Mouse (Mus musculus): ENCODE measurements at regions not wholly inside any gene's neighbourhood (a gene's known extent, or its start where the extent isn't known, plus 50 kb on each side); places are given as distances from the start of the nearest gene placed in this dataset.
"Not testable (repeated sequence)": the region's sequence is repeated elsewhere in the genome, so short reads cannot be mapped to it uniquely, and the experiment has no call there.

DNA sequence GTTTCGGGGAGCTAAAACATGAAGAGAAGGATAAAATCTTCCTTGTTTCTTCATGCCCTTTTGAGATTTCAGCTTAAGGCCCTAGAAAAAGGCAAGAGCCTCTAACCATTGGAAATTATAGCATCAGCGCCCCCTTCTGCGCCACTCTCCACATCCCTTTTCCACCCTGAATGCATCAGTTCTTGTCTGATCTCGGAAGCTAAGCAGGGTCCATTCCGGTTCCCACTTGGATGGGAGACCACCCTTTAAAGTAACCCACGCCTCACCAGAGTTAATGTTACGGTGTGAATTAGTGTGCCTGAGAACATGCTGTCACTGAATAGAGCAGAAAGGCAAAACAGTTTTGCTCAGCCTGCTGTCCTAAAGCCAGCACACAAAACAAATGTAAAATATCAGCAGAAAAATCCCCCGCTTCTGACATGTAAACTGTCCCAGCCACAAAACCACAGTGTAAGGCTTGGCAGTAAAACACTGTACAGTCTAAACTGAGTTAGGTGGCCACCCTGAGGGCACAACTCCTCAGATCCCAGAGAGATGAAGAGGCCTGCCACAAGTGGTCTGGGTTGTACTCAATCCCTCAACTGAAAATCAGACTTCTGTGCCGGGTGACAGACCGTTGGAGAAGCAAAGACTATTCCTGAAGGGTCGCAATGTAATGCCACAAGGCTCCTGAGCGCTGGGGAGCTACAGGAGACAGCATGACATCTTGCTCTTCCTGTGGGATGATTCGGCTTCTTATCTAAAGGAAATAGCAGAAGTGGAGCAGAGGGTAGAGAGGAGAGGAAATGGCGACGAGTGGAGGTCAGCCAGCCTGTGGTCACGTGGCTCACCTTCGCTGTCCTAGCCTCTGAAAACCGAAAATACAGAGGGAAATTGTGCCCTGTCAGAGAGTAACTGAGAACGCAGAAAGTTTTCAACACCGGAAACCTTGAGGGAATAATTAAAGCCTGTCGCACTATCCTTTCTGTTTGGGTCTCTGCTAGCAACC lies 176.2 kb downstream of the Kctd12 start:
- DNase-seq (ENCODE audit: inconsistent ontology term), result no peak

DNA sequence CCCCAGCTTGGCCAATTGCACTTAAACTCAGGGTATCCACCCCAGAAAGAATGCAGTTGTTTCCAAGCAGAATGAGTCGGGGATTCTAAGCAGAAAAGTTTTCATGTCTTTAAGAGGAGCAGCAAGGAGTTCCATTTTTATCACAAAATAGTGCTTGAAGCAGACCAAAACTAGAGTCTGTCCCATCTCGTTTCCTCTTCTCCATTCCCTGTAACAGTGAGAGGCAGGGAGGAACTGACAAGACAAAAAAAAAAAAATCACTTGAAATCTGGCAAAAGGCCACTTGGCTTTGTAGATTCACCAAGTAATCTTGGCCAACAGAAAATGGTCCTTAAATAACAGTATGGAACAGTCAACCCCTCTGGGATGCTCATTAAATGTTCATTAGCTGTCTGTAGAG lies 186.8 kb downstream of the Kctd12 start:
- DNase-seq (ENCODE audit: inconsistent ontology term), result no peak

DNA sequence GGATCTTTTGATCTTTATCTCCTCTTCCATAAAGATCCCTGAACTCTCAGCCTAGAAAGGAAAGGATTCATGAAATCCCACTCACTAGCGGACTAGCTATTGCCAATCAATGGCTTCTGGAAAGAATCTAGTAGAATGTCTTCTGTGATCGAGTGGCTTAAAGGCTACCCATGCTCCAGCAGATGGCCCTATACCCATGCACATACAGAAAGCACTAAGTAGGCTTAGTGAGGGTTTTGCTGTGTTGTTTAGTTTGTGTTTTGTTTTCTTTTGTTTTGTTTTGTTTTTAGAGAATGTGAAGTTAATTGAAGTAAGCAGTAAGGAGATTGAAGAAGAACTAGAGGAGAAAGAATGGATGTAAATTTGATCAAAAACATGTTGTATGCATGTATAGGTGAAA lies 187.5 kb downstream of the Kctd12 start:
- DNase-seq (ENCODE audit: inconsistent ontology term), result no peak

DNA sequence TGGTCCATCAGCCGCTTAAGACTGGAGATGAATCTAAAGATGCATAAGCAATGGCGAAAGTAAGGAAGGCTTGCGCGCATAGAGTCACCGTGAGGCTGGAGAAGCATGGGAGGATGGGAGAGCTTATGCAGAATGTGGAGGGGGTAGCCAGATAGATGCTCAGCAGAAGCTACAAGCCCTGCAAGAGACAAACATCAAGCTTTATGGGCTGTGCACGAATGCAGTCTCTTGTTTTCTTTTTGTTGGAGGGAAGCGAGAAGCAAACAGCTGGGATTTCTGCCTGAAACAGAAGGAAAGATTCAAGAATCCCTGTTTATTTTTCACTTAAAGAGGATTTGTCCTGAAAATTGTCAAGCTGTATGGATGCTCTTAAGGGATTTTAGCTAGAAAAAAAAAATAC lies 188.7 kb downstream of the Kctd12 start:
- no peak for DNase-seq (ENCODE audit: inconsistent ontology term)

DNA sequence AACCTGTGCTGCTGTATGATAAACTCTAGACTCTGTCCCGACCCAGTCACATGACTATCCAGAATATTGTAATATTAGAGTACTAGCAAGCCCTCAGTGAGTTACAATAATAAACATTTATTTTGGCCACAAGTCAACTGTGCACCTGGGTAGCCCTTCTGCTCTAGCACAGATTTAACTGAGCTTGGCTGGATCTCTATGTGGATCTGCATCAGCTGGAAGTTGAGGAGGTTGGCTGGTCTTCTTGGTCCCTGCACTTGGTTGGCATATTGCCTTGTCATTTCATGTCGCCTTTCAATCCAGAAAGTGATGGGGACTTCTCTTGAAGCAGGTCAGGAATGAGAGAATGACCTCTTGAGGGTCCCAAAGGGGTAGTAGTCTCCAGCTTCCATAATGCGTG lies 191.5 kb downstream of the Kctd12 start:
- no peak for DNase-seq (ENCODE audit: inconsistent ontology term)

DNA sequence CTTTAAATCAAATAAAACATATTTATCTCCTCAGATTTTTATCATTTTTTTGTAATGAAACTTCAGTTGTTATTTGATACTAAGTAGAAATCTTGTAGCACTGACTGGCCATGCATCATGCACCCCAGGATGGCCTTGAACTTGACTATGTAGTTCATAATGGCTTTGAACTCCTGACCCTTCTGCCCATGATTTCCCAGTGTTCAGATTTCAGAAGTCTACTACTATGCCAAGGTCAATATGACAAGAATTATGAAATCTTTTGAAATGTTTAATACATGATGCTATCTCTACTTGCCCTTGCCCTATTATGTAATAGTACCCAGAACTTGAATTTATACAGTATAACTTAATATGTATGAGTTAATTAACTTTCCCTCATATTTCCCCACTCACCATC lies 200.2 kb downstream of the Kctd12 start:
- no peak for DNase-seq (ENCODE audit: inconsistent ontology term)

DNA sequence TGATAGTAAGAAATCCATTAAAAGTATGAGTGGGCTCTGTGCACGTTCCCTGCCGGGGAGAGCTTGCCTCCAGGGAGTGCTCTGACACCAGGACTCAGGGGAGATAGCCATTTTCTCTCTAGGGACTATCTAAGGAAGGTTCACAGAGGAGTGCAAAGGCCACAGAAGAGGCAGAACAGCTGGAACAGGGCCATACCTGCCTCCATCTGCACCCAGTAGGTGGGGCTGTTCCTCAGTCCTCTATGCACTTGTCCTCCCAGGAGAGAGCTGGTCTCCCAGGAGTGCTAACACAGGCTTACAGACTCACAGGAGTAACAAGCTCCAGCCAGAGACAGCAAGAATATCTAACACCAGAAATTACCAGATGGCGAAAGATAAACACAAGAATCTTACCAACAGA lies 212.7 kb downstream of the Kctd12 start:
- no peak for DNase-seq (ENCODE audit: inconsistent ontology term)

DNA sequence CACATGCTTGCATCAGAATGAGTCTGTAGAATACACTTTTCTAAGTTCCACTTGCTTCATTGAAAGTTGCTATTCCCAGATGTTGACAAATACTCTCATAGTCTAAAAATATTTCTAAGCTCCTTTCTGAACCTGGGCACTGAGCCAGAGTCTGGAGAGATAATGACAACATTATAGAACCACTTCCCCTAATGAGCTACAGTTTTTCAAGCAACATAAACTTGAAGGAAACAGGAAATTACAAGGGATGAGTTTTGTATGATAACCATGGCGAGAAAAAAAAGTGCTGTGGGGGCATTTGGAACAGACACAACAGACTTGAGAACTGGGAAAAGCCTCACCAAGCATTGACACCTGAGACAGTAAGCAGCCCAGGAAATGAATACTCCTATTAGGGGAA lies 233.8 kb downstream of the Kctd12 start:
- no peak for DNase-seq (ENCODE audit: inconsistent ontology term)

DNA sequence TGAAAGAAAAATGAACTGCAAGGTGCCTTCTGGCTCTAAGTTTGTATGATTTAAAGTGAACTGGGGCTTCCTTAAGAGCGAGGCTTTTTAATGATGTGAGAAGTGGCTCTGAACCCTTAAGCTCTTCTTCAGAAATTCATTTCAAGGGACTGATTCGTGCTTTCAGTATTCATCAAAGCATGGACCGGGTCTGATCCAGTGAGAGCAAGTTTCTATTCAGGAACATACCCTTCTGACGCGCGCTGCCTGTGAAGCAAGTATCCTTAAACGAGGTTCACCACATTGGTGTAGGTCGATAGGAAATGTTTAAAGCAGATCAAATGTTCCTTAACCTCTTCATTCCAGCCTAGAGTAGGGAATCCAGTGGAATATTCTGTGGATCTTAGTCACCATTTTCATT lies 240.1 kb downstream of the Kctd12 start:
- no peak for DNase-seq (ENCODE audit: inconsistent ontology term)

DNA sequence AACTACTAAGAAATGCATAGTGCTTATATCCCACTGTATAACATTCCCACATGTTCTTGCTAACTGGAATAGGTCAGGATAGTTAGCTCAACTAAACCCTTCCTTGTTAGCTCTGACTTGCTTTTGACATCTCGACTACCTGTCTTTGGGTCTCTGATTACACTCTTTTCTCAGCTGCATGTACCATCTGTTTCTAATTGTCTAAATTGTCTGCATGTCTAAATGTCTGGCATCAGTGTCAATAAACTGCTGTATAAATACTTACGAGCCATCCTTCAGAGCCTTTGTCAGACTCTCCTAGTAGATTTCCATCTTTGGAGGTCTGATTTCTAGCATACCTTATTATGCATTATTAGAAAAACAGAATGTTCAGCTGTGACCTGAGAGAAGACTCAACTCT lies 245.8 kb downstream of the Kctd12 start:
- DNase-seq (ENCODE audit: inconsistent ontology term), result no peak

DNA sequence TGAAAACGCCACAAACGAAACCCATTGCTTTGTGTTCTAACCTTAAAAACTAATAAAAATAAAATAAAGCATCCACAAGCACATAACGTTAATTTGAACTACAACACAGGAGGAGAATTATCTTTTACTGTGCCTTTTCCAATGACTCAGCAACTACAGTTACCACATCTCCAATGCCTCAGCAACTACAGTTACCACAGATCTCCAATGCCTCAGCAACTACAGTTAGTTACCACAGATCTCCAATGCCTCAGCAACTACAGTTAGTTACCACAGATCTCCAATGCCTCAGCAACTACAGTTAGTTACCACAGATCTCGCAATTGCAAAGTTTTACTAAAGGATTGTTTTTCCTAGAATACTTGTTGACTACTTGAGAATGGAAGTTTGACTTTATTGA lies 248.7 kb downstream of the Kctd12 start:
- DNase-seq (ENCODE audit: inconsistent ontology term), result not testable (repeated sequence)

DNA sequence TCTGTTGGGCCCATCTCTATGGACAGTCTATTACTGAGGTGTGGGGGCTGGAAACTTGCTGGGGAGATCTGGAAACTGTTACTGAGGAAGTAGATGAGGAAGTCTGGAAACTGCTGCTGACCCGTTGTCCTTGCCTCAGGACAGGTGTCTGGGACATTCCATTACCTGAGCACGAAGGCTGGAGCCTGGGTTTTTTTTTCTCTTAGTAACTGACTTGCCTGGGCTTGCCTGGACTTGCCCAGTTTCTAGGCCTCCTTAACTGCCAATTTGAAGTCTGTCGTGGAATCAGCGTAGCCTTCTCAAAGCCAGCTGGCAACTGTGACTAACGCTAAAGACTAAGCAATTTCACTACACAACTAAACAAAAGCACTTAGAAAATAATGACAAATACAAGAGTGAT lies 250.7 kb downstream of the Kctd12 start:
- no peak for DNase-seq (ENCODE audit: inconsistent ontology term)

DNA sequence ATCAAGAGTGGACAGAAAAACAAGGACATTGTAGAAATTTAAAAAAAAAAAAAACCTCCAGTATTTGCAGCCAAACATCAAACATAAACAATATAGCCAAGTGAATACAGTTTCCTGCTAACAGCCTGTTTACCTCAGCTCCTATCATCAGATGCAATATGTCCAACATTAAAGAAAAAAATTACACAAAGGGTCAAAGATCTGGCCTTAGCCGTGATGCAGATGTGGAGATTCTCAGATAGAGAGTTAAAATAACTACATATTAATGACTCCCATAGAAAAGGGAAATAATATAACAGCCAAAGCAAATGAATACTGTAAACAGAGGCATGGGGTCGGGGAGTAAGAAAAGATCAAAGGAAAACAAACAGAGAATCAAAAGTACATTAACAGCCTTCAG lies 259.8 kb downstream of the Kctd12 start:
- DNase-seq (ENCODE audit: inconsistent ontology term), result no peak

DNA sequence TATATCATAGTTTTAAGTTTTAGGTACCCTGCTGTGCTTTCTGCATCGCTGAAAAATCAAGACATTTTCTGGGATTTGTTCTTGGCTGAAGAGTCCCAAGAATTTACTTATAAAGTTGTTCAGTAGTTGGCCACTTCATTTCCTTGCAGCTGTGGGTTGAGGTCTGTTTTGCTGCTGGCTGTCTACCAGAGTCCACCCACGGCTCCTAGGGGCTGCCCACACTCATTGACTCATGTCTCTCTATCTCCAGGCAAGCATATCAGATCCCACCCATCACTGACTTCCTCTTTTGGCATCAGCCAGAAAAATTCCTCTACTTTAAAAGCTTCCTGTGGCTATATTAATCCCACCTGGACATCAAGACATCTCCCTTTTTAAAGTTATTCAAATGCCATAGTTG lies 263.9 kb downstream of the Kctd12 start:
- DNase-seq (ENCODE audit: inconsistent ontology term), result peak; percentile 54

DNA sequence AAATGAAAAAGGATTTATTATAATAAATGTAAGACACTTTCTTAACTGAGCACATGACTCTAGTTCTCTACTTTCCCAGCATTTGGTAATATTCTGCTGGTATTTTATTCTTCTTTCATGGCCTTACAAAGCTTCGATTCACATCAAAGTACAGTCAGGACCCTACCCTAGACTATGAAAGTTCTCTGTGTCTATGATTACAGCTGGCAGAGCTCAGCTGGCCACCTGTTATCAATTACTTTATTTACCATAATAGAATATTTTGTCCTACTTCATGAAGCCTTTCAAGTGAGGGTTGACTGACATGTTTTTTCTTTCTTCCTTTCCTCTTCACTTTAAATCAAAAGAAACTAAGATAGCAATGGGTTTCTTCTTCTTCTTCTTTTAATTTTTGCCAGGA lies 269.8 kb downstream of the Kctd12 start:
- no peak for DNase-seq (ENCODE audit: inconsistent ontology term)

DNA sequence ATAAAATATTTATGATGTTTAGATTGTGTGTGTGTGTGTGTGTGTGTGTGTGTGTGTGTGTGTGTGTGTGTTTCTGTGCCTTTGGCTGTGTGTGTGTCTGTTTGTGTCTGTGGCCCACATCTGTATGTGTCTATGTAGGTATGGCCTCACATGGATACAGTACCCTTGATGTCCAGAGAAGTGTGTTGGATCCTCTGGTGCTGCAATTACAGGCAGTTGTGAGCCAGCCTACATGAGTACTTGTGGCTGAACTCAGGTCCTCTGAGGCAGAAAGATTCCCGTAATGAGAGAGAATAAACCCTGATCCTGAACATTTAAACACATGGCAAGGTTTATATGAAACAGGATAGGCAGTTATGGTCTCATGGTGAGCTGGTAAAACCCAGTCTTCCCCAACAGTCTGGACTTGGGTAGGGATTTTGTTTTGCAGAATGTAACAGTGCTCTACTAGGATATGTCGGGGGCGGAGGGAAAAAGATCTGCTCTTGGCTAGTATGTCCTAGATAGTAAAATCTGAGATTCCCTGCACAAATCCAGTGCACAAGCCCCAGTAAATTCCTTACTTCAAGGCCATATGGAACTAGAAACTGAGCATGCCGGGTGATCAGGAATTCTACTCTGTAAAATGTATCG lies 275.6 kb downstream of the Kctd12 start:
- no peak for DNase-seq (ENCODE audit: inconsistent ontology term)

DNA sequence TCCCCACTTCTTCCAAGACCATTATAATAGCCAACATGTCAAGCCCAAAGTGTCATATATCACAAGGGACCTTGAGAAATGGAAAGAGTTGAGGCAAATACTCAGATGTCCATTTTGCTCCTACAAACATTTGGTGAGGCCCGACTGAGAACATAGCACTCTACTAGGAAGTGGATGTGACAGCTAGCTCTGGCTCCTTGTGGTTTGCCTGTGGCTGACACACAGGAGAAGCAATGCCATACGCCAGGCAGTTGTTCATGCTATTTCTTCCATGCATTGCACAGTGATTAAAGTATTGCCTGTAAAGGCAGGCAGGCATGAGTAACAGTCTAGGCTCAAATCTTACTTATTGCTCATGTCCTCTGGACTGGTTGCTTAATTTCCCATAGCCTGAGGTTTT lies 281.3 kb downstream of the Kctd12 start:
- no peak for DNase-seq (ENCODE audit: inconsistent ontology term)

DNA sequence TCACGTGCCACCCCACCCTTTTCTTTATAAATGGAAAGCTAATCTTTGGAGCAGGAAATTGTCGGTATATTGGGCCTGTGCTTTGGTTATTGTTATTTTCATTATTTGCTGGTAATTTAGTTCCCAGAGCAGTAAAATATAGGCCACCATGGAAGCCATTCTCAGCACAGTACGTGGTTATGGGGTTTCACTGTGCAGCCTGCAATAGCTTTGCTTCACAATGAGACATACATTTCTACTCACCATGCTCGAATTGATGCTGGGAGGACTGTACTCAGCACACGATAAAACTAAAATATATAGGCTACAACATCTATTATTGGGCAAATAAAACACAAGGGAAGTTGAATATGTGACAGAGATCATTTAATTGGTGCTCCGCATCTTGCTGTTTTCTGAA lies 282.0 kb downstream of the Kctd12 start:
- DNase-seq (ENCODE audit: inconsistent ontology term), result no peak

DNA sequence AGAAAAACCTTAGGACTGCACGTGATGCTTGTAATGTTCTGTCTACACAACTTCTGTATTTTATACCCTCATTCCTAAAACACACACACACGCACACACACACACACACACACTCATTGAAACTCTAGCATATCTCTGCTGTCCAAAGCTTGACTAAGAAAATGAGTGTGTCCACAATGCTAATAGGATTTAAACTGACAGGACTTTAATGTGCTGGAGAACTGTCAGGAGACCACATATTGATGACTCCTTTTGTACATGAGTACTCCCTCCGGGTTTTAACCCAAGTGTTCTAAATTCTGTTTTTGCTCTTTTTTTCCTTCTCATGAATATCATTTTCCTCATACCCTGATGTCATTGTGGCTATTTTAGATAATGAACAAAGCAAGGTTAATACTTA lies 283.4 kb downstream of the Kctd12 start:
- no peak for DNase-seq (ENCODE audit: inconsistent ontology term)

DNA sequence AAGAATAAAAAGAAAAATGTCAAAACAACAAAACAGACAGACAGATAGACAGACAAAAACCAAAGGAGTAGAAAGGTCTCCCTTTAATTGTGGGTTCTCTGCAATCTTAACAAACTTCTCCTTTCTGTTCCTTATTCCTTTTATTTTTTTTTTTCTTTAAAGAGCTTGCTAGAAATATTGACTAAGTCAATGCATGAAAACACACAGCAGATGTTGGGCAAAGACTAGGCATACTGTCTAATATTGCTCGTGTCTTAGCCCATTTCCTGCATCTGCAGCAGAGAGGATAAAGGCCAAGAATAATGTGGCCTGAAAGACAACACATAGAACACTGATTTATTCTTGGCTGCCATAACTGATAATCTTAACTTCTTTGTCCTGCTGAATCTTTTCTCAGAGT lies 295.6 kb downstream of the Kctd12 start:
- no peak for DNase-seq (ENCODE audit: inconsistent ontology term)

DNA sequence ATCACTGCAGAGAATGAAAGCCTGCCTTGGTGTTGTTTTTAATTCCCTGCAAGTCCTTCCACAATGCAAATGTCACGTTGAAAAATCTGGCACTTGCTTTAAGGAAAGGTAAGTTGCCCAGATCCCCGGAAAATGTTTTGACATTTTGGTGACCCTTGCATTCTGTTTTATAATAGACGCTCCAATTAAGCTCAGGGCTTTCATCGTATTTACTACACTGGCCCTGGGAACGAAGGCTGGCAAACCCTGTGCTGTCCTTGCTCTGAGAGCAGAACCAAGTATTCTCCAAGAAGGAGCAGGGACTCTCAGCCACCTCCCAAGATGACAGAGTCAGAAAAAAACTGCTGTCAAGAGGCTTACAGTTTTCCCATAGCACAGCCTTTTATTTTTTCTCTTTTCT lies 305.9 kb downstream of the Kctd12 start:
- DNase-seq (ENCODE audit: inconsistent ontology term), result peak; percentile 6

DNA sequence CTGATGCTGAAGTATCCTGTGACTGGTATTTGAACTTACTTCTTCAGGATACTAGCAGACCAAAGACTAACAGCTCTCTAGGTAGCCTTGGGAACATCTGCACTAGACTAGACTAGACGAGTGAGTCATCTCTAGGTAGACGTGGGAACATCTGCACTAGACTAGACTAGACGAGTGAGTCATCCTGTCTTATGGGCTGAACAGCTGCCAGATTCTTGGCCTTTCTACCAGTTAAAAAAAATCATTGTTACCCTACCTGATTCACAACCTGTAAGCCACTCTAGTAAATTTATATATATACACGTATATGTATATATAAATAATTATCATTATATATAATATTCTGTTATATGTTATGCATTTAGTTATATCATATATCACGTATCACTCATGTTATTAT lies 307.8 kb downstream of the Kctd12 start:
- DNase-seq (ENCODE audit: inconsistent ontology term), result no peak

DNA sequence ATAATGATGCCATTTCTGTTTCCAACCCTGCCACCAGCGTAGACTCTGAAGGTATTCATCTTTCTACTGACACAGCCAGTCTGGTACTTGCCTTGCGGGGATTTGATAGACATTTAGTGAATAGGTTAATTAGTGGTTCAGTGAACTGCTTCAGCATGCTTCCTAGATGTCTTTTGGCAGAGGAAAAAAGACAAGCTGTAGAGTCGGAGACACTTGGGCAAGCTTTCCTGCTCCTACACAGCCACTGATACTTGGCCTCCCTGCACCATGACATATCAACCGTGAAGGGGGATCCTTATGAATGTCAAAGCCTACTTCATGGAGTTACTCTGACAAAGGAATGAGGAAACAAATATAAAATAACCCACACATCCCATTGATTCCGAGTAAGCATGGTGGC lies 308.7 kb downstream of the Kctd12 start:
- DNase-seq (ENCODE audit: inconsistent ontology term), result peak; percentile 30
